Mouse (Mus musculus): ENCODE measurements around the gene Tvp23a. TPM values are rescaled to one million over a fixed set of nuclear protein-coding genes. Genes with fewer than 3 reads are reported as not detected.

The Tvp23a gene
- total RNA-seq (2014; fragmentation: Nextera tagmentation): not detected in 2 replicates
- total RNA-seq (2017): 0.11 and 0.12 TPM in 2 replicates
- polyA plus RNA-seq (2012): not detected in 2 replicates

- ATAC-seq (ENCODE audit: extremely low read depth, insufficient number of reproducible peaks, low FRiP score, poor library complexity, severe bottlenecking) (no peak), DNase-seq (ENCODE audit: low spot score) (no peak)
- Histone ChIP-seq H3K9me3 (replicated peaks) (no peaks in the 10 kb centered on the region), H3K36me3 (replicated peaks) (no peaks in the 10 kb centered on the region), H3K4me1 (ENCODE audit: insufficient read depth, low read depth, low read length) (no peaks in the 10 kb centered on the region), H3K27me3 (ENCODE audit: insufficient read depth, low read length) (peaks cover 9% of the 10 kb centered on the region), H3K4me3 (ENCODE audit: low read depth, low read length) (no peak within 1 kb of the TSS)
- TF ChIP-seq GATA1 (IDR thresholded peaks at IDR 0.05; ENCODE audit: borderline replicate concordance, low read length): no peak
- TF ChIP-seq TAL1 (conservative IDR thresholded peaks at IDR 0.05; ENCODE audit: low read depth, low read length): no peak
- TF ChIP-seq POLR2AphosphoS5 (IDR thresholded peaks at IDR 0.05; ENCODE audit: insufficient replicate concordance, low read depth, low read length): no peak
- TF ChIP-seq GATA2 (IDR thresholded peaks at IDR 0.05; ENCODE audit: borderline replicate concordance, low read depth, low read length): no peak
- TF ChIP-seq CTCF (IDR thresholded peaks at IDR 0.05; ENCODE audit: low read depth, low read length): no peak
Observed at GRCm38 (mm10) chr16:10447264-10447594, at the start of gene Tvp23a. Gene Tvp23a (minus strand): TSS chr16:10447362.

DNA sequence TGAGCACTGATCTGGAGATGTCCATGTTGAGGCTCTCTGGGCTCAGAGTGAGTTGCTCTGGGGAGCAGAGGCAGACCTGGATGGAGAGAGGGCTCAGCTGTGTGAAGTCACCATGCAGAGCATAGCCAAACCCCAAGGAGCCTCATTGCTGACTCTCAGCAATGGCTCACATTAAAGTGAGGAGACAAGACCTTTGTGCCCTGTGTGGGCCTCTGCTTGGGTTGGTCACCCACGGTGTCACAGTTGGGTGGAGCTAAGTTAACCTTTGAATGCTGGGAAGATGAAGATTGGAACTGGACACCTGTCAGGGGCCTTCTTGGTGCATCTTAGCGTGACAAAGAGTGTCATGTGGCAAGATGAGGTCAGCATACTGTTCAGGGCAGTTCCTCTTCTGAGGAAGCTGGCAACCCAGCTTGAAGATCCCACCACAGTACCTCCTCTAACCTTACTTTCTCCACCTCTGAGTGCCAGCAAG, 48.7 kb upstream of the Tvp23a start:
- Histone ChIP-seq H3K4me3 (ENCODE audit: low read depth, low read length) (no peak overlapping the region), H3K9me3 (replicated peaks) (no peaks in the 10 kb centered on the region), H3K27me3 (ENCODE audit: insufficient read depth, low read length) (no peaks in the 10 kb centered on the region; the same call in 1 of the 2 replicates), H3K36me3 (replicated peaks) (no peaks in the 10 kb centered on the region), H3K4me1 (ENCODE audit: insufficient read depth, low read depth, low read length) (no peaks in the 10 kb centered on the region)
- no peak for TF ChIP-seq CTCF (IDR thresholded peaks at IDR 0.05; ENCODE audit: low read depth, low read length)
- no peak for TF ChIP-seq GATA2 (IDR thresholded peaks at IDR 0.05; ENCODE audit: borderline replicate concordance, low read depth, low read length)
- TF ChIP-seq POLR2AphosphoS5 (IDR thresholded peaks at IDR 0.05; ENCODE audit: insufficient replicate concordance, low read depth, low read length): no peak
- no peak for TF ChIP-seq GATA1 (IDR thresholded peaks at IDR 0.05; ENCODE audit: borderline replicate concordance, low read length)
- no peak for TF ChIP-seq TAL1 (conservative IDR thresholded peaks at IDR 0.05; ENCODE audit: low read depth, low read length)
- DNase-seq (ENCODE audit: low spot score) (no peak), ATAC-seq (ENCODE audit: extremely low read depth, insufficient number of reproducible peaks, low FRiP score, poor library complexity, severe bottlenecking) (no peak)

GRCm38 (mm10) chr16:10492587-10492986, 45.4 kb upstream of the Tvp23a start:
- Histone ChIP-seq H3K36me3 (replicated peaks) (no peaks in the 10 kb centered on the region), H3K4me3 (ENCODE audit: low read depth, low read length) (no peak overlapping the region), H3K9me3 (replicated peaks) (no peaks in the 10 kb centered on the region), H3K27me3 (ENCODE audit: insufficient read depth, low read length) (0 out of 2 replicates have a peak, but pooled peaks cover 2% of the 10 kb centered on the region), H3K4me1 (ENCODE audit: insufficient read depth, low read depth, low read length) (no peaks in the 10 kb centered on the region)
- TF ChIP-seq GATA1 (IDR thresholded peaks at IDR 0.05; ENCODE audit: borderline replicate concordance, low read length) (no peak), POLR2AphosphoS5 (IDR thresholded peaks at IDR 0.05; ENCODE audit: insufficient replicate concordance, low read depth, low read length) (no peak), GATA2 (IDR thresholded peaks at IDR 0.05; ENCODE audit: borderline replicate concordance, low read depth, low read length) (no peak), CTCF (IDR thresholded peaks at IDR 0.05; ENCODE audit: low read depth, low read length) (no peak), TAL1 (conservative IDR thresholded peaks at IDR 0.05; ENCODE audit: low read depth, low read length) (no peak)
- DNase-seq (ENCODE audit: low spot score): no peak
- no peak for ATAC-seq (ENCODE audit: extremely low read depth, insufficient number of reproducible peaks, low FRiP score, poor library complexity, severe bottlenecking)

DNA sequence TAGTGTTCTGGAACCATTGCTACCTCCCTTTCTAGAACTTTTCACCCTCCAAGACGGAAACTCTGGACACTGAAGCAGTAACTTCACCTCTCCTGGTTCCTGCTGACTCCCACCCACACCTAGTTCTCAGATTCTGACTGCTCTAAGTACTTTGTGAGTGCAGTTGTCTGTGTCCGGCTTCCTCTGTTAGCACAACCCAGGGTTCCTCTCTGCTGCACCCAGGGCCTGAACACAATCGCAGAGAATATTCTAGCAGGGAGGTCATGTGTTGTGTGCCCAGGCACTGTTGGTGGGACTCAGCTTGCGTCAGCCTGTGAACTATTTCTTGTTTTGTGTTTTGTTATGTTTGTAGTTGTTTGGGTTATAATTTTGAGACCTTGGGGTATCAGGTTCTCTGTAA, 44.6 kb upstream of the Tvp23a start:
- no peak for ATAC-seq (ENCODE audit: extremely low read depth, insufficient number of reproducible peaks, low FRiP score, poor library complexity, severe bottlenecking)
- no peaks in the 10 kb centered on the region for H3K9me3 ChIP-seq (replicated peaks)

GRCm38 (mm10) chr16:10490503-10491150, 43.5 kb upstream of the Tvp23a start:
- H3K4me1 ChIP-seq (ENCODE audit: insufficient read depth, low read depth, low read length): no peaks in the 10 kb centered on the region
- no peaks in the 10 kb centered on the region for H3K36me3 ChIP-seq (replicated peaks)
- DNase-seq (ENCODE audit: low spot score): no peak
- no peak for ATAC-seq (ENCODE audit: extremely low read depth, insufficient number of reproducible peaks, low FRiP score, poor library complexity, severe bottlenecking)
- H3K27me3 ChIP-seq (ENCODE audit: insufficient read depth, low read length): 0 out of 2 replicates have a peak, but pooled peaks cover 2% of the 10 kb centered on the region
- H3K9me3 ChIP-seq (replicated peaks): no peaks in the 10 kb centered on the region
- H3K4me3 ChIP-seq (ENCODE audit: low read depth, low read length): no peak overlapping the region
- TF ChIP-seq POLR2AphosphoS5 (IDR thresholded peaks at IDR 0.05; ENCODE audit: insufficient replicate concordance, low read depth, low read length) (no peak), TAL1 (conservative IDR thresholded peaks at IDR 0.05; ENCODE audit: low read depth, low read length) (no peak), CTCF (IDR thresholded peaks at IDR 0.05; ENCODE audit: low read depth, low read length) (no peak), GATA1 (IDR thresholded peaks at IDR 0.05; ENCODE audit: borderline replicate concordance, low read length) (no peak), GATA2 (IDR thresholded peaks at IDR 0.05; ENCODE audit: borderline replicate concordance, low read depth, low read length) (no peak)

More for the DNA sequence above, 44.6 kb upstream of the Tvp23a start:
- Histone ChIP-seq H3K27me3 (ENCODE audit: insufficient read depth, low read length) (0 out of 2 replicates have a peak, but pooled peaks cover 2% of the 10 kb centered on the region), H3K4me3 (ENCODE audit: low read depth, low read length) (no peak overlapping the region), H3K36me3 (replicated peaks) (no peaks in the 10 kb centered on the region), H3K4me1 (ENCODE audit: insufficient read depth, low read depth, low read length) (no peaks in the 10 kb centered on the region)
- no peak for DNase-seq (ENCODE audit: low spot score)
- TF ChIP-seq POLR2AphosphoS5 (IDR thresholded peaks at IDR 0.05; ENCODE audit: insufficient replicate concordance, low read depth, low read length) (no peak), GATA2 (IDR thresholded peaks at IDR 0.05; ENCODE audit: borderline replicate concordance, low read depth, low read length) (no peak), CTCF (IDR thresholded peaks at IDR 0.05; ENCODE audit: low read depth, low read length) (no peak), TAL1 (conservative IDR thresholded peaks at IDR 0.05; ENCODE audit: low read depth, low read length) (no peak), GATA1 (IDR thresholded peaks at IDR 0.05; ENCODE audit: borderline replicate concordance, low read length) (no peak)

- no peak overlapping the region for H3K4me3 ChIP-seq (ENCODE audit: low read depth, low read length)
- no peaks in the 10 kb centered on the region for H3K9me3 ChIP-seq (replicated peaks)
- H3K36me3 ChIP-seq (replicated peaks): no peaks in the 10 kb centered on the region
- ATAC-seq (ENCODE audit: extremely low read depth, insufficient number of reproducible peaks, low FRiP score, poor library complexity, severe bottlenecking): no peak
- 0 out of 2 replicates have a peak, but pooled peaks cover 2% of the 10 kb centered on the region for H3K27me3 ChIP-seq (ENCODE audit: insufficient read depth, low read length)
- H3K4me1 ChIP-seq (ENCODE audit: insufficient read depth, low read depth, low read length): no peaks in the 10 kb centered on the region
- TF ChIP-seq CTCF (IDR thresholded peaks at IDR 0.05; ENCODE audit: low read depth, low read length) (no peak), GATA2 (IDR thresholded peaks at IDR 0.05; ENCODE audit: borderline replicate concordance, low read depth, low read length) (no peak), GATA1 (IDR thresholded peaks at IDR 0.05; ENCODE audit: borderline replicate concordance, low read length) (no peak), POLR2AphosphoS5 (IDR thresholded peaks at IDR 0.05; ENCODE audit: insufficient replicate concordance, low read depth, low read length) (no peak), TAL1 (conservative IDR thresholded peaks at IDR 0.05; ENCODE audit: low read depth, low read length) (no peak)
- no peak for DNase-seq (ENCODE audit: low spot score)
Observed at GRCm38 (mm10) chr16:10489904-10490457, 42.8 kb upstream of the Tvp23a start.

Measured in G1E (cell line).